Mouse (Mus musculus): ENCODE data around the gene Ahnak2.

- TF ChIP-seq CTCF (IDR thresholded peaks at IDR 0.05; ENCODE audit: low read depth) (no peak), EP300 (IDR thresholded peaks at IDR 0.05; ENCODE audit: low read depth) (no peak)
Measured at GRCm38 (mm10) chr12:112813370-112813769, 10.9 kb upstream of the Ahnak2 start.

Data from heart, postnatal 0 days (tissue).